Mouse (Mus musculus) thymus, postnatal 0 days (tissue): ENCODE data around the gene Pax4. TPM values are rescaled to one million over a fixed set of nuclear protein-coding genes. Genes with fewer than 3 reads are reported as not detected.

ENCODE experiments used
- DNase-seq: peaks from one replicate; pipeline ENCODE4 v3.0.0-alpha.2; 2015; ENCODE audit warnings: low spot score
- polyA plus RNA-seq: library from polyadenylated mRNA; unstranded; fragments of >200 nt; fragmentation: Nextera tagmentation; extraction: Ambion mirVana; gene quantifications from 2 replicates; pipeline ENCODE4 v1.2.1, GENCODE M21; 2015

Pax4 gene
- polyA plus RNA-seq, 1 experiment from 2014 or later: not detected

DNA sequence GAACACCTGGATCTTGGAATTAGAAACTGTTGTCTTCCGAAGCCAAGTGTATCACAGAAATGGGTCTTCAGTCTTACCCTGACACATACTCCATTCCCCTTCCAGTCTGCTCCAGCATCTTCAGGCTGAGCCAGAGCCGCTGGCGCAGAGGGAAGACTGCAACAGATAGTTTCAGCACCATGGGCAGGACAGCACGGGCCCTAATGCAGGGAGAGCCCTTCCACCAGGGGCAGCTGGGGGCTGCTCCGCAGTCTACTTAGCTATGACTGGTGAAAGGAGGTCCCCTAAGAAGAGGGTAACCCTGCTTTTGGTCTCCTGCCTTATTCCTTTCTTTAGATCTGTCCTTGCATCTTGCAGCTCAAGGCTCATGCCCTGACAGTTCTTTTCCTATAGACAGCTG, 1.3 kb upstream of the Pax4 start:
- DNase-seq: no peak

DNA sequence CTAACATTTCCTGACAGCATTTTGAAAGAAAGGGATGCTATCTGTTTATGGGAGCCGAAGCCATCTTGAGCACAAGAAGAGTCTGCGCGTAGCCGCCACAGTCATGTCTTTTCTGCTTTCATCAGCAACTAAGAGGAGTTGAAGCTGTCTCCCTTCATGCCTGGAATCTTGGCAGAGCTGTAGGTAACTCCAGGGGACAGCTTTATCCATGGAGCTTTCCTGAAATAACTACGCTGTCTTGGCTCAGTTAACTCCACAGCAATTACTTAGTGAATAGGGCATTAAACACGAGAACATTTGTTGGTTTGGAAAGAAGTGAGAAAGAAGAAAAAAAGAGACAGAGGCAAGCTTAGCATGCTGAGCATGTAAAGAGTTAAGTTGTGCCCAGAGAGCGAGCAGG, 1.2 kb downstream of the Pax4 start:
- no peak for DNase-seq

GRCm38 (mm10) chr6:28431538-28431855, 17.7 kb downstream of the Pax4 start:
- no peak for DNase-seq

- no peak for DNase-seq
Measured at GRCm38 (mm10) chr6:28430795-28431537, 18.2 kb downstream of the Pax4 start.

DNA sequence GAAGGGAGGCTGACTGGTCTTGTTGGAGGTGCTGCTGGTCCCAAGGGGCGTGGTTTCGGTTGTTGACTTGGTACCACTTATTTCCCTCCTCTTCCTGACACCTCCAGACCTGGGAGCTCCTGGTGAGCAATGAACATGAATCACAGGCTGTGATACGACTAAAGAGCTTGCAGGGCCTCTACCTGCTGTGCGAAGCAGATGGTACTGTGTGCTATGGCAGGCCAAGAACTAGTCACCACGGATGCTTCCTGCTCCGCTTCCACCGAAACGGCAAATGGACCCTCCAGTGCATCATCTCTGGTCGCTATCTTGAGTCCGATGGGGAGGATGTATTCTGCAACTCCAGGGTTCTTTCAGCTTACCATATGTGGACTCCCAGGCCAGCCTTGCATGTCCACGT, 19.3 kb downstream of the Pax4 start:
- no peak for DNase-seq

DNA sequence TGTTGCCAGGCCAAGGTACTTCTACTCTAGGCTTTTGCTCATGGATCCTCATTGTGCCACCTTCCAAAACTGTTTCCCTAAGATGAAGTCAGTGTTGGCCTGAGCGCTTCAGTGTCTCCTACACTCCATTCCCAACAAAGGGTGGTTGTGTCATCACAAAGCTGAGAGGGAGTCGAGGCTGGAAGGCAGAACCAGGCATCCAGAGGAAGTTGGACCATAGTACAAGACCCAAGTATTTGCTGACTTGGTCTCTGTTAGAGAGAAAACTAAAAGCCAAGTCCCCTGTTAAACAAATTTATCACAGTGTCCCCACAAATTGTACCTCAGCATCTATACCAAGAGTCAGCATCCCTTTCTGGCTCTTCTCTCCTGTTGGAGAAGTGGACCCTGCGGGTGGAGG, 20.9 kb downstream of the Pax4 start, which contains the start of gene Gcc1:
TSS of gene Gcc1 (minus strand) at position 101 of the 400 bp plus-strand sequence.
- DNase-seq: no peak

- DNase-seq: peak; percentile 28
Measured at GRCm38 (mm10) chr6:28427096-28427839, 21.9 kb downstream of the Pax4 start, which contains the start of gene Fscn3. TSS of gene Fscn3 (plus strand) at chr6:28427789.

DNA sequence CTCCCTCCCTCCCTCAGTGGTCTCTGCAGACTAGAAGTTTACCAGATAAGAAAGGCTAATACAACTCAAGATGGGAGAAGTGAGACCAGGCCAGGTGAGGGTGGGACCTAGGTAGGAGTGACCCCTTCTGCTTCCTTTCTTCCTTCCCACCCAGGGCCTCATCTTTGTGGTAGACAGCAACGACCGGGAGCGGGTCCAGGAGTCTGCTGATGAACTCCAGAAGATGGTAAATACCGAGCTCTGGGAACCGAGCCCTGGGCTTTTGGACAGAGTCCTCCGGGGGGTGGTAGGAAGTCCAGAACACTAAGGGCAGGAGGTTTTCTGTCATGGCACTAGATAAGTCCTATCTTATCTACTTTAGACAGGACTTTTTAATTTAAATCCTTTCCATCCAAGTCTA, 24.1 kb downstream of the Pax4 start:
- no peak for DNase-seq

GRCm38 (mm10) chr6:28423767-28424695, 25.1 kb downstream of the Pax4 start:
- DNase-seq: peak; percentile 49

GRCm38 (mm10) chr6:28423313-28423712, 25.8 kb downstream of the Pax4 start, which contains the start of gene Arf5:
TSS of gene Arf5 (plus strand) at chr6:28423560.
- DNase-seq: peak; percentile 89

GRCm38 (mm10) chr6:28422651-28423290, 26.4 kb downstream of the Pax4 start:
- DNase-seq: no peak

DNA sequence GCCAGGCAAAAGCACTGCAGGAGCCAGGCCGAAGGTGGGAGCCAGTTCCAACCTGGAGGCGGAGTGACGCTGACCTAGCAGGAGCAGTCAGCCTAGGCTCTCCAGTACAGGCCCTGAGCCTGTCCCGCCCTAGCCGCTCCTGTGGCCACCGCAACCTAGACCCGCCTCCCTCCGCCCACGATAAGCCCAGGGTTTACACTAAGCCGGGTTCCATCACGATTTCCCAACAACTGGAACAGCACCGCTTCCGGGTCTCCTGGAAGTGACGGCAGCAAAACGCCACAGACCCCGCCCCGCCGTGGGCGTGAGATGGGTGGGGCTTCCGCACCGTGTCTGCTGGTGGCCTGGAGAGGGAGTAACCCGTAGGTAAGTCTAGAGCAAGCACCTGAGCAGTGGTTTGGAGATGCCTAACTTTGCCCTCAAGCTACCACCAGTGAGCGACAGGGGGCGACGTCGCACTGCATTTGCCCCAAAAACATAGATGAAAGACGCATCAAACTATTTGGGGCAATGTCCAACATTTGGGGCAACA, 27.6 kb downstream of the Pax4 start:
- peak; percentile 94 for DNase-seq

DNA sequence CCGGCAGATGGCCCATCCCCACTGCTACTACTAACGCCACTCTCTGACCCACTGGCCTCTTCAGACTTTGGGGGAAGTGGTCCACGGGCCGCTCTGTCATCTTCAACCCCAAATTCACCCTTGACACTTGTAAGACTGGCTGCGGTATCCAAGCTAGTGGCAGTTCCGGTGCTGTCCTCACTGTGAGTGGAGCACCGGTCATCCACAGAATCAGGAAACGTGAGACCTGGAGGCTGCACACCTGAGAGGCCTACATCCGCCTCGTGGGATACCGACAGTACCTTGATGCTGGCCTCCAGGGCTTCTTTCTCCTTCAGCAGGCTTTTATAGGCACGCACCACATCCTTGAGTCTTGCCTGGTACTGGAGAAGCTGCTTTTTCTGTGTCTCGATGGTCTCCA, 28.3 kb downstream of the Pax4 start:
- DNase-seq: no peak

DNA sequence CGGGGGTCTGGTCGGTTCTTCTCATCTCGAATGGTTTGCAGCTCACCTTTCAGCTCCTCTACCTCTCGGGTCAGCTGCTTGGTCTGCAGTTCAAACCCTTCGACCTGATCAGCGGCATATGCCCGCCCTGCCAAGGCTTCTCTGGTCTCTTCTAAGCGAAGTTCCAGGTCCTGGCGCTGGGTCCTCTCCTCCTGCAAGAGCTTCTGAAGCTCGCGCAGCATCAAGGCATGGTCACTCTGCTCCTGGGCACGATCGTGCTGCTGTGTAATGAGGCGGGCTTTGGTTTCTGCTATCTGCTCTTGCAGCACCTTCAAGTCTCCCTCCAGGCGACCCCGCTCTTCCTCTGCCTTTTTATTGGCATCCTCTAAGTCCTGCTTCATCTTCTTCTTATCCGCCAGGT, 28.8 kb downstream of the Pax4 start:
- DNase-seq: no peak

DNA sequence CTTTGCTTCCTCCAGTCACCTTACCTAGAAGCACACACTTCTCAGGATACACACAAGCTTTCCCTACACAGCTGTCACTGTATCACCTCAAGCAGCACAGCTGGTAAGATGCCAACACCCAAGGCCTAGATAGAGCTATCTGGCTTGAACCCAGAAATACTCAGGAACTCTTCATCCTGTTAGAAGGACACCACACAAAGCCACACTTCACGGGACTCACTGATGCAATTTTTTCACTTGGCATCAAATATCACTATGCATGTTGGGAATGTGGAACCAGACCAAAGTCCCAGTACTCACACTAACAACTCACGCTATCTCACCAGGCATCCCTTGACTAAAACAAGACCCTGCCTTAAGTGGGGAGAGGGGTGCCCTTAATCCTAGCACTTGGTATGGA, 29.5 kb downstream of the Pax4 start:
- DNase-seq: no peak

- no peak for DNase-seq
Measured at GRCm38 (mm10) chr6:28418449-28418848, 30.7 kb downstream of the Pax4 start.

- no peak for DNase-seq
Measured at GRCm38 (mm10) chr6:28416981-28417380, 32.2 kb downstream of the Pax4 start.

- no peak for DNase-seq
Measured at GRCm38 (mm10) chr6:28411236-28411635, 37.9 kb downstream of the Pax4 start.

- no peak for DNase-seq
Measured at GRCm38 (mm10) chr6:28410053-28410452, 39.1 kb downstream of the Pax4 start.

DNA sequence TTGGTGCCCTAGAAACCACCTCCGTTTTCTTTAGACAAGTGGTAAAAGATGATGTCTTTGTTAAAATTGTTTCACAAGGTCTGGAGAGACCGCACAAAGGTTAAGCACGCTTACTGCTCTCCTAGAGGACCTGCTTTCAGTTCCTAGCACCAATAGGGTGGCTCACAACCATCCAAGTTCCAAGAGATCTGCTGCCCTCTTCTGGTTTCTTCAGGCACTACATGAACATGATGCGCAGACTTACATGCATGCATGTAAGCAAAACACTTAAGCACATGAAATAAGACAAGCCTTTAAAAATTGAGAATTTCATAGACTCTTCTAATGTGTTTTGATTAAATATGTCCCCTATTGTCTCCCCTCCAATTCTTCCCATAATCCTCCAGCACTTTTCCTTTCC, 49.4 kb downstream of the Pax4 start:
- no peak for DNase-seq

DNA sequence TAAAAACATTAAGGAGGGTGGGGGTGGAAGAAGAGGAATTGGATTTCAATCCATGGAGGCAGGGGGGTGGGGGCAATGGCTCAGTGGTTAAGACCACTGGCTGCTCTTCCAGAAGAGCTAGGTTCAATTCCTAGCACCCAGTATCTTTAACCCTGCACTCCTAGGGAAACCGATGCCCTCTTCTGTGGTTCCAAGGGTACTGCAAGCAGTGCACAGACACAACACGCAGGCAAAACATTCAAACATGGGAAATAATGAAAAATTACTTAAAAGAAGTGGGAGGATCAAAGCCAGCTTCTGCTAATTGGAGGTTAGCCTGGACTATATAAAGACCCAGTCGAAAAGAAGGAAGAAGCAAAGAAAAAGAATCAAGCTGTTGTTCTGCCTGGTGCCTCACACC, 50.4 kb downstream of the Pax4 start:
- DNase-seq: no peak
